Mouse (Mus musculus) liver, embryonic 16.5 days (tissue): ENCODE results near the gene Vash2. TPM values are rescaled to one million over a fixed set of nuclear protein-coding genes. Genes with fewer than 3 reads are reported as not detected.
"Not testable (repeated sequence)": the region's sequence is repeated elsewhere in the genome, so short reads cannot be mapped to it uniquely, and the experiment has no call there.

ENCODE experiments used
- ATAC-seq: fragments of 200-750 bp; cut with Nextera tagmentation; 2 replicates; pipeline ENCODE4 v1.8.0; 2017; ENCODE audit warnings: low read depth, mild to moderate bottlenecking, moderate number of reproducible peaks, moderate library complexity
- H3K27ac ChIP-seq: fragments of 300-500 bp; sonication (generic); 2 replicates; pipeline ENCODE4 v1.5.1; 2014; ENCODE audit warnings: mild to moderate bottlenecking, low read length
- H3K27me3 ChIP-seq: fragments of 300-500 bp; sonication (generic); 2 replicates; pipeline ENCODE4 v1.6.1; 2014; ENCODE audit warnings: low read depth, low read length, mixed read lengths; ENCODE audit not compliant: control insufficient read depth, insufficient read depth
- H3K36me3 ChIP-seq: fragments of 300-500 bp; sonication (generic); 2 replicates; pipeline ENCODE4 v1.6.1; 2014; ENCODE audit warnings: mild to moderate bottlenecking; ENCODE audit not compliant: control insufficient read depth, insufficient read depth
- H3K4me1 ChIP-seq: fragments of 300-500 bp; sonication (generic); 2 replicates; pipeline ENCODE4 v1.6.1; 2014; ENCODE audit warnings: low read depth, low read length, mixed read lengths; ENCODE audit not compliant: control insufficient read depth
- H3K4me2 ChIP-seq: fragments of 300-500 bp; sonication (generic); 2 replicates; pipeline ENCODE4 v1.6.1; 2014; ENCODE audit warnings: low read depth, low read length, mixed read lengths
- H3K4me3 ChIP-seq: fragments of 300-500 bp; sonication (generic); 2 replicates; pipeline ENCODE4 v1.5.1; 2014; ENCODE audit warnings: low read depth, mild to moderate bottlenecking, low read length
- H3K9ac ChIP-seq: fragments of 300-500 bp; sonication (generic); 2 replicates; pipeline ENCODE4 v1.6.1; 2014; ENCODE audit warnings: low read depth, low read length
- H3K9me3 ChIP-seq: fragments of 300-500 bp; sonication (generic); replicated peaks from 2 replicates; pipeline ENCODE4 v1.6.1; 2016; ENCODE audit warnings: low read length; ENCODE audit not compliant: control insufficient read depth
- WGBS: fragments of 180-500 bp; shearing (Covaris S2); extraction: QIAGEN DNeasy Blood & Tissue Kit; methylation state at CpG from one replicate; pipeline ENCODE4 v1.1.7; 2014; ENCODE audit not compliant: insufficient replicate concordance; 5-methylcytosine and 5-hydroxymethylcytosine counted together
- polyA plus RNA-seq: library from polyadenylated mRNA; unstranded; fragments of >200 nt; fragmentation: Nextera tagmentation; extraction: Ambion mirVana; gene quantifications from 2 replicates; pipeline ENCODE4 v1.2.1, GENCODE M21; 2015

Vash2 gene
- polyA plus RNA-seq: 0.85 and 0.94 TPM in 2 replicates

DNA sequence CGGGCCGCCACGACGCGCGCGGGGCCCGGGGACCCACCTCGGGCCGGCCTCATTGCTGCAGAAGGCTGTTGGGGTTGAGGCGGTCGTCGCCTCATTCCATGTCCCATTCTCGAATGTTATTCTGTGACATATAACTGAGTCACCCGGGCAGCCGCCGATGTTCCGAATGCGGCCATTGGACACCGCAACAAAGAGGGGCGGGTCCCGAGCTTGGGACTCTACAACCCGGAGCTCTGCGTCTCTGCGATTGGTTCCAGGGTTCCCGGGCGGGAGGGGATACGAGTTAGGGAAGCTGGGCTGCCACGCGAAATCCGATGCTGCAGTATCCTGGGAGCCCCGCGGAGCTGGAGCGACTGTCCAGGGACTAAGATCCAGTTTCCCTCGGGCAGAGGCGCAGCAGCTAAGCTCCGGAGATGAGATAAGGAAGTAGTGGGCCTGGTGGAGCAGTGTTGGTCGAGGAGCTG lies at the start of gene Vash2:
Gene Vash2 (minus strand): TSS at position 197 of the 464 bp plus-strand sequence.
- Histone ChIP-seq H3K9me3 (no peaks in the 10 kb centered on the region), H3K27me3 (peaks cover 57% of the 10 kb centered on the region), H3K27ac (no peak within 1 kb of the TSS), H3K4me3 (peak within 1 kb of the TSS; percentile 49), H3K36me3 (no peaks in the 10 kb centered on the region), H3K4me1 (peaks cover 5% of the 10 kb centered on the region), H3K9ac (0 out of 2 replicates have a peak within 1 kb of the TSS, but pooled peaks have one; percentile 11), H3K4me2 (peak within 1 kb of the TSS; percentile 53)
- WGBS: under 1% methylated on average over 38 of the region's 38 CpGs
- ATAC-seq: peak; percentile 59; the same call in 1 of the 2 replicates

GRCm38 (mm10) chr1:191026021-191026713 lies 47.1 kb upstream of the Vash2 start, which contains the start of gene Flvcr1:
TSS of gene Flvcr1 (minus strand) at chr1:191026158.
- no peaks in the 10 kb centered on the region for H3K27me3 ChIP-seq
- H3K4me3 ChIP-seq: peak within 1 kb of the TSS; percentile 77
- peak; percentile 98 for ATAC-seq
- H3K36me3 ChIP-seq: no peaks in the 10 kb centered on the region
- peaks cover 18% of the 10 kb centered on the region for H3K4me1 ChIP-seq
- H3K9ac ChIP-seq: peak within 1 kb of the TSS; percentile 85
- under 1% methylated on average over 50 of the region's 50 CpGs for WGBS
- peak within 1 kb of the TSS; percentile 70 for H3K27ac ChIP-seq
- peak within 1 kb of the TSS; percentile 98 for H3K4me2 ChIP-seq
- H3K9me3 ChIP-seq: no peaks in the 10 kb centered on the region

- peak; percentile 22 for ATAC-seq
- WGBS: 5% methylated on average over 68 of the region's 69 CpGs
These were observed 46.2 kb upstream of the Vash2 start for GRCm38 (mm10) chr1:191025016-191026012.

DNA sequence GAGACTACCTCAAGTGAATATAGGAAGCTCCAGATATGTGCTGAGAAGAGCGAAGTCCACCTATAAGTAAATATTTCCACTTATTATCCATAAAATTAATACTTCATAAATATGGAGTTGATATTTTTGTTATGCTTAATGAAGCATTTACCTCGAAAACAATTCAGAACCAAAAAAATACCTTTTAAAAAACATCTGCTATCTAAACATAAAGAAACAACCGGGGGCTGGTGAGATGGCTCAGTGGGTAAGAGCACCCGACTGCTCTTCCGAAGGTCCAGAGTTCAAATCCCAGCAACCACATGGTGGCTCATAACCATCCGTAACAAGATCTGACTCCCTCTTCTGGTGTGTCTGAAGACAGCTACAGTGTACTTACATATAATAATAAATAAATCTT lies 44.7 kb upstream of the Vash2 start:
- not testable (repeated sequence) for H3K9ac ChIP-seq, H3K4me2 ChIP-seq, H3K27ac ChIP-seq, H3K36me3 ChIP-seq, ATAC-seq, H3K4me3 ChIP-seq, H3K27me3 ChIP-seq, H3K9me3 ChIP-seq
- WGBS: 82% methylated on average over 5 of the region's 6 CpGs
- H3K4me1 ChIP-seq: peaks cover 18% of the 10 kb centered on the region

More at GRCm38 (mm10) chr1:191025016-191026012, 46.2 kb upstream of the Vash2 start:
- Histone ChIP-seq H3K9me3 (no peaks in the 10 kb centered on the region), H3K27me3 (no peaks in the 10 kb centered on the region), H3K36me3 (no peaks in the 10 kb centered on the region), H3K27ac (peak overlapping the region; percentile 70), H3K9ac (peak overlapping the region; percentile 85), H3K4me2 (peak overlapping the region; percentile 98), H3K4me1 (peaks cover 18% of the 10 kb centered on the region), H3K4me3 (peak overlapping the region; percentile 77)

DNA sequence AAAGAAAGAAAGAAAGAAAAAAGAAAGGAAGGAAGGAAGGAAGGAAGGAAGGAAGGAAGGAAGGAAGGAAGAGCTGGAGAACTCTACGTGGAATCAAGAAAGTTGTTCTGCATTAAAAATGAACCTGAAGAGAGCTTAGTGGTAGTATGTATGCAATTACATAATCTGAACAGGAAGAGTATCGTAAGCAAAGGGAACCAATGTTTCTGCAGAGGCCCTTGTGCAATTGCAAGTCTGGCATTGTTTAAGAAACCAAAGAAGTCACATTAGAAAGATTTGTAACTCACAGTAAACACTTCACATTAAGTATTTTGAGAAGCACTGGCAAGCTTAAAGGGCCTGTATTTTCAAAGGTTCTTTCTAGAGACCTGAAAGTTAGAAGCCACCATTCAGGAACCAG lies 44.0 kb upstream of the Vash2 start:
- H3K4me3 ChIP-seq: no peak overlapping the region
- peaks cover 18% of the 10 kb centered on the region for H3K4me1 ChIP-seq
- no peaks in the 10 kb centered on the region for H3K36me3 ChIP-seq
- H3K27ac ChIP-seq: no peak overlapping the region
- no peak for ATAC-seq
- H3K4me2 ChIP-seq: no peak overlapping the region
- H3K27me3 ChIP-seq: no peaks in the 10 kb centered on the region
- no peak overlapping the region for H3K9ac ChIP-seq
- WGBS: 64% methylated on average over 2 of the region's 2 CpGs
- H3K9me3 ChIP-seq: no peaks in the 10 kb centered on the region

- no peak overlapping the region for H3K27ac ChIP-seq
- no peak overlapping the region for H3K9ac ChIP-seq
- no peak for ATAC-seq
- no peaks in the 10 kb centered on the region for H3K27me3 ChIP-seq
- H3K36me3 ChIP-seq: no peaks in the 10 kb centered on the region
- 87% methylated on average over 7 of the region's 7 CpGs for WGBS
- no peak overlapping the region for H3K4me3 ChIP-seq
- peaks cover 10% of the 10 kb centered on the region for H3K4me1 ChIP-seq
- H3K4me2 ChIP-seq: no peak overlapping the region
- H3K9me3 ChIP-seq: no peaks in the 10 kb centered on the region
These were observed 41.9 kb upstream of the Vash2 start for GRCm38 (mm10) chr1:191021016-191021415.

GRCm38 (mm10) chr1:191020217-191020924 lies 41.3 kb upstream of the Vash2 start:
- WGBS: 80% methylated on average over 3 of the region's 3 CpGs
- Histone ChIP-seq H3K4me2 (no peak overlapping the region), H3K9ac (no peak overlapping the region), H3K27ac (no peak overlapping the region), H3K4me3 (no peak overlapping the region), H3K9me3 (no peaks in the 10 kb centered on the region), H3K36me3 (no peaks in the 10 kb centered on the region), H3K4me1 (peaks cover 8% of the 10 kb centered on the region), H3K27me3 (no peaks in the 10 kb centered on the region)
- ATAC-seq: no peak

DNA sequence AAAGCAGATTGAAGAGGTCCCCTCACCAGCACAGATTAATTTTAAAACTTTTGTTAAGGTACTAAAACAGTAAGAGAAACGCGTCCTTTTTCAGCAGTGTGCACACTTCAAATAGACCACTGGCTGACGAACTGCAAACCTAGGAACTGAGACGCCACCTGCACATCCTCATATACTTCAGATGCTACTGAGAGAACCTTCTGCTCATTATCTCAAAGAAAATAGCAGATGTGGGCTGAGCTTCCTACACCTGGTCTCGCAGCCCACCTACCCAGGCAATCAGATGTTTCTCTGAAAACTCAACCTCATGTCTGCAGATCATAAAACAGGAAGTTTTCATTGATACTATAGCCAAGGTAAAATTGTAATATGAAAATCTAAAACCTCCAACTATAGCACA lies 40.7 kb upstream of the Vash2 start:
- Histone ChIP-seq H3K27me3 (no peaks in the 10 kb centered on the region), H3K9me3 (no peaks in the 10 kb centered on the region), H3K27ac (no peak overlapping the region), H3K4me1 (peaks cover 2% of the 10 kb centered on the region; the same call in 1 of the 2 replicates), H3K9ac (no peak overlapping the region), H3K36me3 (no peaks in the 10 kb centered on the region), H3K4me3 (no peak overlapping the region), H3K4me2 (no peak overlapping the region)
- no peak for ATAC-seq
- WGBS: 76% methylated on average over 5 of the region's 5 CpGs
